8 mouse cellular contexts compared by ENCODE assay signal in the genomic region with DNA sequence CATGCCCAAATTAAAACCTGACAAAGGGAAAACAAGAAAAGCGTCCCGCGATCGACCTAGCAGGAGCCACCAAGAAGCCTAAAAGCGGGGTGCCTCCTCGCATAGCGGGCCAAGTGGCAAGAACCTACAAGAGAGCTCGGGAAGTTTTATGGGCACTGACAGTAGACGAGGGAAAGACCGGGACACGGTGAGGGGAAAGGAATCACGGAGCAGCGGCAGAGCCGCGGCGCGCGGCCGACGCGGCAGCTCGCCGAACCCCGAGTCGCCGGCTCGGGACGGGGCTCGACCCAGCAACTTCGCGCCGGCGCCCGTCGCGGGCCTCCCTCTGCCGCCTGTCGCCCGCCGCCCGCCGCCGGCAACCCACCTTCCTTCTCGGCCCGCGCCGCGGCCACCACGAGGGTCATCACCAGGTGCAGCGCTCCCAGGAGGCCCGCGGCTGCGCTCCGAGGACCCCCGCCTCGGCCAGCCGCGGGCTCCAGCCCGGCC. TPM values are rescaled to one million over a fixed set of nuclear protein-coding genes. Genes with fewer than 3 reads are reported as not detected.
DNase-seq lines count a peak whose midpoint lies in the region; ATAC-seq and TF ChIP-seq lines count a peak whose summit lies in the region.

No protein-coding gene starts in this region.

- H3K27me3 ChIP-seq in kidney, adult 2 months (replicated peaks; ENCODE audit: control insufficient read depth, insufficient read depth, low read length) = no peaks in the 10 kb centered on the region; the same call in 1 of the 2 replicates
- H3K27me3 ChIP-seq in MEL (ENCODE audit: control insufficient read depth in 1 of 2, insufficient read depth in 2 of 2, low read length in 2 of 2) = no peaks in the 10 kb centered on the region
- no peaks in the 10 kb centered on the region for H3K27me3 ChIP-seq in heart, embryonic 13.5 days (replicated peaks)
- no peaks in the 10 kb centered on the region for H3K27me3 ChIP-seq in midbrain, embryonic 16.5 days (ENCODE audit: control insufficient read depth, insufficient read depth, low read depth, low read length)

- peak overlapping the region; percentile 85 for H3K4me3 ChIP-seq in kidney, adult 2 months (ENCODE audit: insufficient read depth, low read depth, low read length)
- H3K4me3 ChIP-seq in MEL (ENCODE audit: control insufficient read depth in 1 of 2, insufficient read depth in 1 of 2, low read depth in 2 of 2, low read length in 2 of 2) = peak overlapping the region; percentile 84 to 91
- peak overlapping the region; percentile 97 for H3K4me3 ChIP-seq in heart, embryonic 13.5 days
- peak overlapping the region; percentile 96 for H3K4me3 ChIP-seq in midbrain, embryonic 16.5 days (ENCODE audit: low read depth, low read length)

- under 1% methylated on average over 59 of the region's 59 CpGs for WGBS in kidney, adult 2 months
- WGBS in heart, embryonic 13.5 days = 0% methylated on average over 46 of the region's 59 CpGs
- WGBS in midbrain, embryonic 16.5 days = under 1% methylated on average over 37 of the region's 59 CpGs

- H3K79me2 ChIP-seq in MEL (ENCODE audit: control insufficient read depth, insufficient read depth, low read length, poor library complexity) = peaks cover 28% of the 10 kb centered on the region

- TF ChIP-seq EP300 in MEL (IDR thresholded peaks at IDR 0.05; ENCODE audit: low read depth in 1 of 2, low read length in 2 of 2) = no peak

- H3K9me3 ChIP-seq in MEL (replicated peaks; ENCODE audit: insufficient read depth, low read length) = no peaks in the 10 kb centered on the region
- no peaks in the 10 kb centered on the region for H3K9me3 ChIP-seq in heart, embryonic 13.5 days
- no peaks in the 10 kb centered on the region for H3K9me3 ChIP-seq in midbrain, embryonic 16.5 days (replicated peaks; ENCODE audit: control insufficient read depth, low read length, poor library complexity, severe bottlenecking)

- peaks cover 7% of the 10 kb centered on the region; the same call in 1 of the 2 replicates for H3K4me1 ChIP-seq in kidney, adult 2 months (ENCODE audit: control insufficient read depth, insufficient read depth, low read length)
- H3K4me1 ChIP-seq in MEL (ENCODE audit: control insufficient read depth in 1 of 2, insufficient read depth in 2 of 2, low read length in 2 of 2) = peaks cover 28 to 37% of the 10 kb centered on the region in 2 experiments
- peaks cover 43% of the 10 kb centered on the region for H3K4me1 ChIP-seq in heart, embryonic 13.5 days
- peaks cover 38% of the 10 kb centered on the region for H3K4me1 ChIP-seq in midbrain, embryonic 16.5 days (ENCODE audit: control insufficient read depth, insufficient read depth, low read length)

- no peak for TF ChIP-seq POLR2A in kidney, adult 2 months (IDR thresholded peaks at IDR 0.05; ENCODE audit: low read depth, low read length)
- TF ChIP-seq POLR2A in MEL (IDR thresholded peaks at IDR 0.05; ENCODE audit: control insufficient read depth in 1 of 2, insufficient read depth in 1 of 2, low read depth in 1 of 2, low read length in 2 of 2, poor library complexity in 1 of 2) = 0 out of 4 replicates have a peak, but pooled peaks of 1 of the 2 experiments have one; percentile 2

- H3K4me2 ChIP-seq in heart, embryonic 13.5 days = peak overlapping the region; percentile 78
- peak overlapping the region; percentile 58 for H3K4me2 ChIP-seq in midbrain, embryonic 16.5 days (ENCODE audit: low read length)

- peak; percentile 16; the same call in 1 of the 2 replicates for ATAC-seq in heart, embryonic 13.5 days (ENCODE audit: extremely low read depth, insufficient number of reproducible peaks, low FRiP score, low TSS enrichment)
- no peak; the same call in none of the 2 replicates for ATAC-seq in midbrain, embryonic 16.5 days

- peak overlapping the region; percentile 67 for H3K27ac ChIP-seq in kidney, adult 2 months (ENCODE audit: insufficient read depth, low read depth, low read length)
- H3K27ac ChIP-seq in MEL (ENCODE audit: control insufficient read depth, low read depth, low read length) = peak overlapping the region; percentile 28; the same call in 1 of the 2 replicates
- peak overlapping the region; percentile 90 for H3K27ac ChIP-seq in heart, embryonic 13.5 days (replicated peaks)
- H3K27ac ChIP-seq in midbrain, embryonic 16.5 days (ENCODE audit: low read length) = peak overlapping the region; percentile 92

- no peak for TF ChIP-seq CTCF in kidney, adult 2 months (conservative IDR thresholded peaks at IDR 0.05; ENCODE audit: insufficient read depth, insufficient read length, low read depth, low read length)
- TF ChIP-seq CTCF in MEL (IDR thresholded peaks at IDR 0.05 in 2 of 3, conservative IDR thresholded peaks at IDR 0.05 in 1 of 3; ENCODE audit: control insufficient read depth in 1 of 3, insufficient read depth in 1 of 3, low read depth in 2 of 3, low read length in 3 of 3, poor library complexity in 1 of 3, severe bottlenecking in 1 of 3) = no peak

- no peak for TF ChIP-seq RAD21 in MEL (IDR thresholded peaks at IDR 0.05; ENCODE audit: low read depth, low read length)

- H3K9ac ChIP-seq in MEL (ENCODE audit: control insufficient read depth, low read depth, low read length, poor library complexity, severe bottlenecking) = peak overlapping the region; percentile 99
- H3K9ac ChIP-seq in heart, embryonic 13.5 days = peak overlapping the region; percentile 100
- peak overlapping the region; percentile 97 for H3K9ac ChIP-seq in midbrain, embryonic 16.5 days (ENCODE audit: low read depth, low read length)

- peak; percentile 30 for DNase-seq in kidney, adult 2 months
- no peak for DNase-seq in kidney, adult 9 months
- DNase-seq in MEL (ENCODE audit: low read depth, low spot score) = peak; percentile 55
- DNase-seq in cerebellum, postnatal 14 days = peak; percentile 50 to 59
- peak; percentile 53 to 73 for DNase-seq in kidney, postnatal 4 days
- DNase-seq in thymus, postnatal 0 days (ENCODE audit: low spot score) = peak; percentile 37

- no peaks in the 10 kb centered on the region for H3K36me3 ChIP-seq in kidney, adult 2 months (ENCODE audit: control insufficient read depth, insufficient read depth, low read length)
- peaks cover 0 to 42% of the 10 kb centered on the region in 2 experiments; a peak in 2 of 4 replicates for H3K36me3 ChIP-seq in MEL (ENCODE audit: control insufficient read depth in 1 of 2, insufficient read depth in 2 of 2, low read length in 2 of 2)
- H3K36me3 ChIP-seq in heart, embryonic 13.5 days = no peaks in the 10 kb centered on the region
- no peaks in the 10 kb centered on the region for H3K36me3 ChIP-seq in midbrain, embryonic 16.5 days (ENCODE audit: control insufficient read depth, insufficient read depth, low read length)

TF ChIP-seq in MEL, 35 proteins besides CTCF, POLR2A, EP300 and RAD21:
- TF ChIP-seq UBTF (IDR thresholded peaks at IDR 0.05; ENCODE audit: borderline replicate concordance, insufficient read depth, low read depth, low read length) (peak; percentile 64; the same call in 1 of the 2 replicates), ELF1 (IDR thresholded peaks at IDR 0.05; ENCODE audit: low read depth, low read length) (no peak), HCFC1 (IDR thresholded peaks at IDR 0.05; ENCODE audit: low read depth, low read length) (0 out of 2 replicates have a peak, but pooled peaks have one; percentile 4), CHD1 (IDR thresholded peaks at IDR 0.05; ENCODE audit: low read depth, low read length) (no peak), TBP (IDR thresholded peaks at IDR 0.05; ENCODE audit: low read depth, low read length) (no peak)

RNA-seq across cellular contexts. Expression of a gene that starts 4.6 kb away (rescaled TPM):
- 18.9 and 19.0 TPM in 2 replicates for polyA plus RNA-seq in kidney, adult 2 months (2012; rRNA removed)
- 11.4 and 12.7 TPM in 2 replicates for total RNA-seq in MEL (2012; rRNA removed)
- 100 to 1,000 TPM in 1 of 2 experiments, 10 to 100 TPM in 1; 48.8 to 196 TPM for polyA plus RNA-seq in MEL (2012; ENCODE audit: insufficient read depth in 1 of 2, insufficient read length in 2 of 2, low read depth in 1 of 2, low replicate concordance in 2 of 2, missing spikeins in 1 of 2)
- polyA plus RNA-seq in heart, embryonic 13.5 days (2015; fragmentation: Nextera tagmentation; extraction: Ambion mirVana) = 5.8 and 6.5 TPM in 2 replicates
- 13.8 and 14.0 TPM in 2 replicates for polyA plus RNA-seq in midbrain, embryonic 16.5 days (2015; fragmentation: Nextera tagmentation; extraction: Ambion mirVana)
- 13.6 and 15.2 TPM in 2 replicates for polyA plus RNA-seq in thymus, postnatal 0 days (2015; fragmentation: Nextera tagmentation; extraction: Ambion mirVana)

Comparison
In these comparisons a context has a peak if more than half of its experiments do, and no peak if none do; other contexts are left out.
1. H3K27ac ChIP-seq: peak in every context shown above with its lines; median percentile 92 in midbrain, embryonic 16.5 days; 90 in heart, embryonic 13.5 days; 67 in kidney, adult 2 months; 28 in MEL.